Mouse (Mus musculus) myocyte (in vitro differentiated cells): ENCODE measurements at regions not wholly inside any gene's neighbourhood (a gene's known extent, or its start where the extent isn't known, plus 50 kb on each side); places are given as distances from the start of the nearest gene placed in this dataset.

Experiments used
- CEBPB ChIP-seq: IDR thresholded peaks from 2 replicates; pipeline ENCODE4 v1.6.1; 2011; ENCODE audit warnings: mild to moderate bottlenecking, moderate library complexity; ENCODE audit not compliant: poor library complexity, insufficient read depth, severe bottlenecking
- E2F4 ChIP-seq: IDR thresholded peaks from one replicate; pipeline ENCODE4 v1.6.1; 2011; ENCODE audit warnings: mild to moderate bottlenecking, control low read depth, moderate library complexity; ENCODE audit not compliant: insufficient read depth
- MAX ChIP-seq: IDR thresholded peaks from one replicate; pipeline ENCODE4 v1.6.1; 2011; ENCODE audit warnings: low read depth, mild to moderate bottlenecking, control low read depth
- MYOD1 ChIP-seq, 3 experiments: IDR thresholded peaks; one replicate each; pipeline ENCODE4 v1.6.1; 2011; ENCODE audit warnings: control low read depth in 2 of 3, low read depth in 2 of 3, mild to moderate bottlenecking in 2 of 3, moderate library complexity in 1 of 3; ENCODE audit not compliant: insufficient read length in 2 of 3, control insufficient read depth in 1 of 3
- MYOG ChIP-seq, 3 experiments: IDR thresholded peaks; one replicate each; pipeline ENCODE4 v1.6.1; 2011; ENCODE audit warnings: control low read depth in 2 of 3, low read depth in 2 of 3, mild to moderate bottlenecking in 2 of 3; ENCODE audit not compliant: insufficient read length in 2 of 3, control insufficient read depth in 1 of 3, insufficient read depth in 1 of 3
- POLR2A ChIP-seq: IDR thresholded peaks from one replicate; pipeline ENCODE4 v1.6.1; 2011; ENCODE audit warnings: low read depth, mild to moderate bottlenecking, control low read depth, moderate library complexity; ENCODE audit not compliant: insufficient read length
- POLR2AphosphoS2 ChIP-seq: IDR thresholded peaks from one replicate; pipeline ENCODE4 v1.6.1; 2011; ENCODE audit warnings: low read depth, control low read depth; ENCODE audit not compliant: insufficient read length
- REST ChIP-seq: IDR thresholded peaks from one replicate; pipeline ENCODE4 v1.6.1; 2011; ENCODE audit warnings: mild to moderate bottlenecking, control low read depth, moderate library complexity; ENCODE audit not compliant: insufficient read depth, insufficient read length
- SRF ChIP-seq: IDR thresholded peaks from one replicate; pipeline ENCODE4 v1.6.1; 2011; ENCODE audit warnings: low read depth; ENCODE audit not compliant: control insufficient read depth, insufficient read length
- TCF12 ChIP-seq: IDR thresholded peaks from one replicate; pipeline ENCODE4 v1.6.1; 2011; ENCODE audit warnings: mild to moderate bottlenecking, control low read depth; ENCODE audit not compliant: poor library complexity, insufficient read depth, severe bottlenecking
- USF1 ChIP-seq: IDR thresholded peaks from one replicate; pipeline ENCODE4 v1.6.1; 2011; ENCODE audit warnings: low read depth, mild to moderate bottlenecking, control low read depth, moderate library complexity

DNA sequence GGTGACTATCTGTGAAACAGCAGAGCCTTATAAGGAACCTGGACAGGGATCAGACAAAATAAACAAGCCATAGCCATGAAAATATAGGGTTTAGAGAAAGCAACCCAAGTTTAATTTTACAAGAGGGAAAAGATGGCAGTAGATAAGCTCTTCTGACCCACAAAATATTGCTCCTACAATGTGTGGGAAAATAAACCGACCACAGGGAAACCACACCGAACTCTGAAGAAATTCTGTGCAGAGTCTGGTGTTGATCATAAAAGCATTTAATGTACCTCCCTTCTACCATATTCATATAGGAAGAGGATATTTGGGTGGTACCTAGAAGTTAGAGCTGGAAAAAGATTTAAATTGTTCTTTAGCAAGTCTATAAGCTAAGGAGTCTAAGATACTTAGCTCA, 146.3 kb downstream of the Ndfip2 start:
- TF ChIP-seq TCF12 (no peak), POLR2A (no peak), E2F4 (no peak), MYOD1 (IDR thresholded peaks at IDR 0.05; ENCODE audit: control insufficient read depth in 1 of 3, insufficient read length in 2 of 3, low read depth in 2 of 3) (no peak), MAX (no peak), POLR2AphosphoS2 (no peak), USF1 (no peak), SRF (no peak), MYOG (IDR thresholded peaks at IDR 0.05; ENCODE audit: control insufficient read depth in 1 of 3, insufficient read depth in 1 of 3, insufficient read length in 2 of 3, low read depth in 2 of 3) (no peak), REST (no peak), CEBPB (no peak)
